ENCODE assay signal across 11 mouse cellular contexts in the genomic region with DNA sequence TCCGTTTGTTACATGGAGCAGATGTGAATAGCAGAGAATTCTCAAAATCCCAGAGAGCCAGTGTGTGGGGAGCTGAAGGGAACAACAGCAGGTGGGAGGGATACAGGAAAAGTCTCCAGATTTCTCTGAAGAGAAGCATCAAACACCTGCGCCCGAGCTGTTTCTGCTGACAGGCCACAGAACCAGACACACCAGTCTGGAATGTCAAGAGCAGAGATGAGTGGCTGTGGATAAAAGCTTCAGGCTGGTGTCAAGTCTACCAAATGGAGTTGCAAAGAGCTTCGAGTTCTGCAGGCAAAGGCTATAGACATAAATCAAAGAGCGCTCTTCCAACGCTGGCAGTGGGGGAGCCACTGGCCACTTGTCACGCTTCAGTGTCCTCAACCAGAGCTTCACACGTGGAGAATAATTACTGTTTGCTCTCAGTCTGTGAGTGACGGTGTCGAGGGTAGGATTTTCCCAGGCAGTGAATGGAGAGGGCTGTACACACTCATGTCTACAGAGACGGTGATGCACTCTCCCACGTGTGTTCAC.
A peak's percentile ranks its signal among the peaks of the same experiment; 100 is the strongest.
DNase-seq lines count a peak whose midpoint lies in the region; ATAC-seq lines count a peak whose summit lies in the region.
"Had no signal": no experiment of that assay in that cellular context is flagged by ENCODE, and none has a peak within 500 bp of the region (broad histone marks: within the 10 kb centered on the region; RNA-seq: fewer than 3 reads in every experiment).

No protein-coding gene starts in this region.

- DNase-seq in midbrain, embryonic 11.5 days (ENCODE audit: low spot score, missing footprints): no peak
- no peak for DNase-seq in midbrain, embryonic 10.5 days (ENCODE audit: low spot score)
- DNase-seq in heart, adult 11 months: no peak
- DNase-seq: heart, postnatal 10 days had no signal

- H3K27me3 ChIP-seq in heart, embryonic 13.5 days (replicated peaks): no peaks in the 10 kb centered on the region; the same call in 1 of the 2 replicates
- H3K27me3 ChIP-seq in heart, embryonic 11.5 days (ENCODE audit: control insufficient read depth, insufficient read depth, low read length): no peaks in the 10 kb centered on the region
- no peaks in the 10 kb centered on the region for H3K27me3 ChIP-seq in midbrain, embryonic 11.5 days (ENCODE audit: control insufficient read depth, insufficient read depth, low read length)
- H3K27me3 ChIP-seq in midbrain, embryonic 10.5 days (ENCODE audit: low read depth, poor library complexity, severe bottlenecking): peaks cover 67% of the 10 kb centered on the region
- no peaks in the 10 kb centered on the region for H3K27me3 ChIP-seq in hindbrain, embryonic 15.5 days
- H3K27me3 ChIP-seq in neural tube, embryonic 13.5 days: no peaks in the 10 kb centered on the region
- H3K27me3 ChIP-seq: embryonic facial prominence, embryonic 15.5 days had no signal

- peaks cover 9% of the 10 kb centered on the region for H3K4me1 ChIP-seq in heart, embryonic 13.5 days
- no peaks in the 10 kb centered on the region; the same call in 1 of the 2 replicates for H3K4me1 ChIP-seq in heart, embryonic 11.5 days (ENCODE audit: control insufficient read depth, insufficient read depth, low read length)
- H3K4me1 ChIP-seq in midbrain, embryonic 11.5 days (ENCODE audit: control insufficient read depth, insufficient read depth, low read length): no peaks in the 10 kb centered on the region
- H3K4me1 ChIP-seq in midbrain, embryonic 10.5 days: peaks cover 9% of the 10 kb centered on the region
- no peaks in the 10 kb centered on the region for H3K4me1 ChIP-seq in hindbrain, embryonic 15.5 days (replicated peaks)
- H3K4me1 ChIP-seq in neural tube, embryonic 13.5 days (replicated peaks): peaks cover 7% of the 10 kb centered on the region
- H3K4me1 ChIP-seq: embryonic facial prominence, embryonic 15.5 days had no signal

- no peaks in the 10 kb centered on the region for H3K36me3 ChIP-seq in heart, embryonic 13.5 days
- no peaks in the 10 kb centered on the region for H3K36me3 ChIP-seq in heart, embryonic 11.5 days (ENCODE audit: control insufficient read depth, insufficient read depth, low read length)
- H3K36me3 ChIP-seq in midbrain, embryonic 11.5 days (ENCODE audit: control insufficient read depth, insufficient read depth, low read length): no peaks in the 10 kb centered on the region
- H3K36me3 ChIP-seq in midbrain, embryonic 10.5 days: no peaks in the 10 kb centered on the region
- no peaks in the 10 kb centered on the region for H3K36me3 ChIP-seq in hindbrain, embryonic 15.5 days
- H3K36me3 ChIP-seq in neural tube, embryonic 13.5 days: no peaks in the 10 kb centered on the region
- H3K36me3 ChIP-seq: embryonic facial prominence, embryonic 15.5 days had no signal

- H3K9ac ChIP-seq in heart, embryonic 13.5 days: no peak overlapping the region
- H3K9ac ChIP-seq in heart, embryonic 11.5 days (ENCODE audit: low read depth, low read length): no peak overlapping the region
- H3K9ac ChIP-seq in midbrain, embryonic 11.5 days (ENCODE audit: low read length): no peak overlapping the region
- H3K9ac ChIP-seq in hindbrain, embryonic 15.5 days: no peak overlapping the region
- H3K9ac ChIP-seq in neural tube, embryonic 13.5 days: no peak overlapping the region
- H3K9ac ChIP-seq: embryonic facial prominence, embryonic 15.5 days had no signal

- no peaks in the 10 kb centered on the region for H3K9me3 ChIP-seq in heart, embryonic 13.5 days
- no peaks in the 10 kb centered on the region for H3K9me3 ChIP-seq in heart, embryonic 11.5 days (replicated peaks; ENCODE audit: control insufficient read depth, low read length)
- no peaks in the 10 kb centered on the region for H3K9me3 ChIP-seq in midbrain, embryonic 11.5 days (ENCODE audit: control insufficient read depth, low read length)
- no peaks in the 10 kb centered on the region for H3K9me3 ChIP-seq in midbrain, embryonic 10.5 days (replicated peaks)
- no peaks in the 10 kb centered on the region for H3K9me3 ChIP-seq in hindbrain, embryonic 15.5 days
- no peaks in the 10 kb centered on the region for H3K9me3 ChIP-seq in neural tube, embryonic 13.5 days
- H3K9me3 ChIP-seq: embryonic facial prominence, embryonic 15.5 days had no signal

- H3K27ac ChIP-seq in heart, embryonic 13.5 days (replicated peaks): no peak overlapping the region
- H3K27ac ChIP-seq in heart, embryonic 11.5 days (ENCODE audit: low read depth, low read length): no peak overlapping the region
- no peak overlapping the region for H3K27ac ChIP-seq in midbrain, embryonic 11.5 days (ENCODE audit: low read depth, low read length)
- H3K27ac ChIP-seq in midbrain, embryonic 10.5 days (replicated peaks): no peak overlapping the region
- no peak overlapping the region for H3K27ac ChIP-seq in hindbrain, embryonic 15.5 days (replicated peaks)
- no peak overlapping the region for H3K27ac ChIP-seq in neural tube, embryonic 13.5 days (replicated peaks)
- H3K27ac ChIP-seq: embryonic facial prominence, embryonic 15.5 days had no signal

- 32% methylated on average over 12 of the region's 12 CpGs for WGBS in heart, embryonic 13.5 days
- 32% methylated on average over 12 of the region's 12 CpGs for WGBS in heart, embryonic 11.5 days (ENCODE audit: insufficient replicate concordance)
- 34% methylated on average over 12 of the region's 12 CpGs for WGBS in midbrain, embryonic 11.5 days
- 45% methylated on average over 12 of the region's 12 CpGs for WGBS in midbrain, embryonic 10.5 days
- 35% methylated on average over 12 of the region's 12 CpGs for WGBS in hindbrain, embryonic 15.5 days
- 27% methylated on average over 12 of the region's 12 CpGs for WGBS in neural tube, embryonic 13.5 days

- ATAC-seq in heart, embryonic 13.5 days (ENCODE audit: extremely low read depth, insufficient number of reproducible peaks, low FRiP score, low TSS enrichment): no peak
- ATAC-seq in heart, embryonic 11.5 days (replicated peaks; ENCODE audit: insufficient number of reproducible peaks, low FRiP score, low TSS enrichment): no peak
- peak; percentile 50 for ATAC-seq in midbrain, embryonic 11.5 days (ENCODE audit: low FRiP score)
- 0 out of 2 replicates have a peak, but pooled peaks have one; percentile 45 for ATAC-seq in hindbrain, embryonic 15.5 days (ENCODE audit: low FRiP score, low read depth)
- ATAC-seq in neural tube, embryonic 13.5 days (ENCODE audit: low read depth): peak; percentile 50; the same call in 1 of the 2 replicates
- no peak for ATAC-seq in megakaryocyte-erythroid progenitor cell, adult 5-6 weeks (replicated peaks; ENCODE audit: low FRiP score, low TSS enrichment, poor library complexity, severe bottlenecking)

- H3K4me3 ChIP-seq in heart, embryonic 13.5 days: no peak overlapping the region
- no peak overlapping the region for H3K4me3 ChIP-seq in heart, embryonic 11.5 days (ENCODE audit: low read depth, low read length)
- H3K4me3 ChIP-seq in midbrain, embryonic 11.5 days (ENCODE audit: low read depth, low read length): no peak overlapping the region
- H3K4me3 ChIP-seq in midbrain, embryonic 10.5 days: no peak overlapping the region
- no peak overlapping the region for H3K4me3 ChIP-seq in hindbrain, embryonic 15.5 days
- H3K4me3 ChIP-seq in neural tube, embryonic 13.5 days: no peak overlapping the region
- H3K4me3 ChIP-seq: embryonic facial prominence, embryonic 15.5 days had no signal

- H3K4me2 ChIP-seq in heart, embryonic 13.5 days: peak overlapping the region; percentile 1; the same call in 1 of the 2 replicates
- no peak overlapping the region; the same call in 1 of the 2 replicates for H3K4me2 ChIP-seq in heart, embryonic 11.5 days
- no peak overlapping the region for H3K4me2 ChIP-seq in midbrain, embryonic 11.5 days
- no peak overlapping the region for H3K4me2 ChIP-seq in hindbrain, embryonic 15.5 days
- no peak overlapping the region for H3K4me2 ChIP-seq in neural tube, embryonic 13.5 days
- H3K4me2 ChIP-seq: embryonic facial prominence, embryonic 15.5 days; liver, embryonic 11.5 days had no signal

Comparison
In these comparisons a context has a peak if more than half of its experiments do, and no peak if none do; other contexts are left out.
1. ATAC-seq: peak in midbrain, embryonic 11.5 days (single experiment), hindbrain, embryonic 15.5 days (single experiment) and neural tube, embryonic 13.5 days (single experiment); none in heart, embryonic 13.5 days (single experiment), heart, embryonic 11.5 days (single experiment) and megakaryocyte-erythroid progenitor cell, adult 5-6 weeks (single experiment).